Comparison of ENCODE assay signal across 14 mouse cellular contexts in genomic region chr14:21600174-21600566, GRCm38 (mm10).
DNase-seq lines count a peak whose midpoint lies in the region; ATAC-seq and TF ChIP-seq lines count a peak whose summit lies in the region.
"Had no signal": no experiment of that assay in that cellular context is flagged by ENCODE, and none has a peak within 500 bp of the region (broad histone marks: within the 10 kb centered on the region; RNA-seq: fewer than 3 reads in every experiment).

No protein-coding gene starts in this region.

- H3K4me1 ChIP-seq in forebrain, embryonic 14.5 days (ENCODE audit: control insufficient read depth, insufficient read depth, low read length): peaks cover 23% of the 10 kb centered on the region
- peaks cover 12% of the 10 kb centered on the region for H3K4me1 ChIP-seq in hindbrain, embryonic 16.5 days (ENCODE audit: control insufficient read depth, insufficient read depth, low read depth, low read length)
- H3K4me1 ChIP-seq in midbrain, embryonic 15.5 days: peaks cover 30% of the 10 kb centered on the region

- H3K27ac ChIP-seq in forebrain, embryonic 14.5 days (ENCODE audit: low read depth, low read length): peak overlapping the region; percentile 63
- H3K27ac ChIP-seq in hindbrain, embryonic 16.5 days (ENCODE audit: low read depth, low read length): no peak overlapping the region
- H3K27ac ChIP-seq in midbrain, embryonic 15.5 days: peak overlapping the region; percentile 69
- H3K27ac ChIP-seq: heart, embryonic 15.5 days; limb, embryonic 12.5 days had no signal

- H3K4me2 ChIP-seq in forebrain, embryonic 14.5 days (ENCODE audit: low read length): no peak overlapping the region
- H3K4me2 ChIP-seq in hindbrain, embryonic 16.5 days (ENCODE audit: low read length): no peak overlapping the region
- no peak overlapping the region for H3K4me2 ChIP-seq in midbrain, embryonic 15.5 days
- H3K4me2 ChIP-seq: heart, embryonic 15.5 days; limb, embryonic 12.5 days had no signal

- no peaks in the 10 kb centered on the region for H3K36me3 ChIP-seq in forebrain, embryonic 14.5 days (ENCODE audit: control insufficient read depth, insufficient read depth, low read length)
- no peaks in the 10 kb centered on the region for H3K36me3 ChIP-seq in hindbrain, embryonic 16.5 days (ENCODE audit: control insufficient read depth, insufficient read depth, low read length)
- no peaks in the 10 kb centered on the region for H3K36me3 ChIP-seq in midbrain, embryonic 15.5 days (replicated peaks)

- no peak for TF ChIP-seq CTCF in brain, embryonic 14.5 days (IDR thresholded peaks at IDR 0.05; ENCODE audit: borderline replicate concordance, extremely low read depth, insufficient read depth, insufficient read length)

- peak; percentile 65 for DNase-seq in brain, embryonic 14.5 days (ENCODE audit: low read depth)
- DNase-seq in forebrain, embryonic 14.5 days (ENCODE audit: low spot score): peak; percentile 29
- DNase-seq in adrenal gland, postnatal 14 days: no peak
- no peak for DNase-seq in heart, postnatal 14 days
- no peak for DNase-seq in frontal cortex, postnatal 10 days (ENCODE audit: low spot score in 2 of 2)
- DNase-seq in spleen, adult 12 weeks (ENCODE audit: low spot score): no peak
- DNase-seq: cerebellum, adult 18-20 months; kidney, postnatal 14 days; lung, postnatal 14 days; right cerebral cortex, postnatal 4 days had no signal

- ATAC-seq in forebrain, embryonic 14.5 days: peak; percentile 37
- ATAC-seq in hindbrain, embryonic 16.5 days: 0 out of 2 replicates have a peak, but pooled peaks have one; percentile 28
- ATAC-seq in midbrain, embryonic 15.5 days (replicated peaks): peak; percentile 63; the same call in 1 of the 2 replicates

- no peak for TF ChIP-seq POLR2A in brain, embryonic 14.5 days (IDR thresholded peaks at IDR 0.05; ENCODE audit: borderline replicate concordance, extremely low read depth, insufficient read depth, insufficient read length, poor library complexity, severe bottlenecking)

- no peaks in the 10 kb centered on the region for H3K9me3 ChIP-seq in forebrain, embryonic 14.5 days (replicated peaks; ENCODE audit: control insufficient read depth, low read length)
- no peaks in the 10 kb centered on the region for H3K9me3 ChIP-seq in hindbrain, embryonic 16.5 days (ENCODE audit: control insufficient read depth, low read length)
- no peaks in the 10 kb centered on the region for H3K9me3 ChIP-seq in midbrain, embryonic 15.5 days
- H3K9me3 ChIP-seq: heart, embryonic 15.5 days; limb, embryonic 12.5 days had no signal

- 14% methylated on average over 5 of the region's 5 CpGs for WGBS in forebrain, embryonic 14.5 days
- 45% methylated on average over 5 of the region's 5 CpGs for WGBS in hindbrain, embryonic 16.5 days
- 29% methylated on average over 5 of the region's 5 CpGs for WGBS in midbrain, embryonic 15.5 days

- intact Hi-C loops in heart, postnatal 14 days (cut with DNase I): no loop called here

- no peak overlapping the region for H3K4me3 ChIP-seq in forebrain, embryonic 14.5 days (ENCODE audit: low read depth, low read length)
- H3K4me3 ChIP-seq in hindbrain, embryonic 16.5 days (ENCODE audit: low read length): no peak overlapping the region
- no peak overlapping the region for H3K4me3 ChIP-seq in midbrain, embryonic 15.5 days
- H3K4me3 ChIP-seq: heart, embryonic 15.5 days; limb, embryonic 12.5 days had no signal

- H3K27me3 ChIP-seq in forebrain, embryonic 14.5 days (replicated peaks; ENCODE audit: control insufficient read depth, insufficient read depth, low read length): no peaks in the 10 kb centered on the region
- no peaks in the 10 kb centered on the region for H3K27me3 ChIP-seq in hindbrain, embryonic 16.5 days (replicated peaks; ENCODE audit: control insufficient read depth, insufficient read depth, low read length)
- H3K27me3 ChIP-seq in midbrain, embryonic 15.5 days (replicated peaks): no peaks in the 10 kb centered on the region
- H3K27me3 ChIP-seq: heart, embryonic 15.5 days; limb, embryonic 12.5 days had no signal

- H3K9ac ChIP-seq in forebrain, embryonic 14.5 days (ENCODE audit: low read length): no peak overlapping the region
- H3K9ac ChIP-seq in hindbrain, embryonic 16.5 days (ENCODE audit: low read depth, low read length): no peak overlapping the region
- H3K9ac ChIP-seq in midbrain, embryonic 15.5 days: no peak overlapping the region
- H3K9ac ChIP-seq: heart, embryonic 15.5 days; limb, embryonic 12.5 days had no signal

Comparison
In these comparisons a context has a peak if more than half of its experiments do, and no peak if none do; other contexts are left out.
1. DNase-seq: peak in brain, embryonic 14.5 days (single experiment) and forebrain, embryonic 14.5 days (single experiment); none in adrenal gland, postnatal 14 days (single experiment), heart, postnatal 14 days (0 of 2), frontal cortex, postnatal 10 days (0 of 2) and spleen, adult 12 weeks (single experiment).
2. Peak in every context shown above with its lines, with median percentiles within 50 percentile points of each other: ATAC-seq.